Mouse (Mus musculus): ENCODE data around the gene Csf1. TPM values are rescaled to one million over a fixed set of nuclear protein-coding genes. Genes with fewer than 3 reads are reported as not detected.
"Not testable (repeated sequence)": the region's sequence is repeated elsewhere in the genome, so short reads cannot be mapped to it uniquely, and the experiment has no call there.

The Csf1 gene
- polyA plus RNA-seq, 1 experiment from 2014 or later, result 7.0 TPM

DNA sequence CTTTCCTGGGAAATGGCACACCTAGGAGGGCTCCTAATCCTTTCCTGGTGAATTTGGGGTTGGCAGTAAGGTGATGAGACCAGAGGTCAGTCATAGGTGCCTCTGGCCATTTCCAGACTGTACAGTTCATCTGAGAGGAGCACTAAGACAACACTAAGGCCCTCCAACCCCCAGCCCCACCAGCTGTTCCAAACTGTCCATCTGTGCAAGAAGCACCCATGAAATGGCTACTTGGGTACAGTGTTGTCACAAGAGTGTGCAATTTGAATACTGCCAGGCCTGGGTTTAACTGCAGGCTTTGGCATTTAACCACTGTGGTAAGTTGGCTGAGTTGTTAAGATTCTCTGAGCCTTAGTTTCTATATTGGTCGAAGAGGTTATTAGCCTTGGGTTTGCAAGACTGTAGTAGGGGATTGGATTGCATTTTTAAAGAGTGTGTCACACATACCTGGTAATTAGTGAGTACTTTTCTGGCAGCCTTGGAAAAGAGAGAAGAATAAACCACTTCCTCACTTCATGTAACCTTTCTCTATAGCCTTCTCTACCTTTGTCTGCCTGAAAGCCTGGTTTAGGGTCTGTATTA lies 22.6 kb downstream of the Csf1 start:
- Histone ChIP-seq H3K36me3 (ENCODE audit: control insufficient read depth, insufficient read depth, low read length) (peaks cover 2% of the 10 kb centered on the region; the same call in 1 of the 2 replicates), H3K4me2 (ENCODE audit: low read length) (no peak overlapping the region), H3K27me3 (replicated peaks; ENCODE audit: control insufficient read depth, insufficient read depth, low read length) (no peaks in the 10 kb centered on the region), H3K27ac (ENCODE audit: low read depth, low read length) (no peak overlapping the region), H3K4me3 (ENCODE audit: low read depth, low read length) (no peak overlapping the region), H3K4me1 (ENCODE audit: control insufficient read depth, insufficient read depth, low read length) (peaks cover 19% of the 10 kb centered on the region), H3K9ac (ENCODE audit: low read length) (no peak overlapping the region), H3K9me3 (replicated peaks; ENCODE audit: control insufficient read depth, low read length) (no peaks in the 10 kb centered on the region)
- 77% methylated on average over 1 of the region's 1 CpGs for WGBS
- DNase-seq (ENCODE audit: low spot score) (no peak), ATAC-seq (no peak)

DNA sequence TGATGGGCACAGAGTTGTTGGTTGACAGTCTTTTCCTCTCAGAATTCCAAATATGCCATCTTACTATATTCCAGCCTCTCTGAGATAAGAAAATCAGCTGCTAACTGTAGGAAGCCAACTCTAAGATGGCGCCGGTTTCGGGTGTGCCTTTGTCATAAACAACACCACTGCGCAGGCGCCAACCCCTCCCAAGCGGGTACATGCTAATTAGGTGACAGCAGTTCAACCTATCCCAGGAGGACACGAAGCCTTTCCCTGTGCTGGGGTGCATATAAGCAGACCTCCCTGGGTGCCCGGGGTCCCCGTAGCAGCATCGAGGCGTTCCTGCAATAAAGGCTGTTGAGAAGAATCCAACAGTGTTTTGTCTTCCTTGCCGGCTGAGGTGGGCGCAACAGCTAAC lies 24.6 kb downstream of the Csf1 start:
- not testable (repeated sequence) for H3K9me3 ChIP-seq (replicated peaks; ENCODE audit: control insufficient read depth, low read length); H3K27me3 ChIP-seq (replicated peaks; ENCODE audit: control insufficient read depth, insufficient read depth, low read length); ATAC-seq; H3K27ac ChIP-seq (ENCODE audit: low read depth, low read length); DNase-seq (ENCODE audit: low spot score); H3K36me3 ChIP-seq (ENCODE audit: control insufficient read depth, insufficient read depth, low read length); H3K4me2 ChIP-seq (ENCODE audit: low read length); H3K9ac ChIP-seq (ENCODE audit: low read length); H3K4me3 ChIP-seq (ENCODE audit: low read depth, low read length)
- whole genome bisulfite sequencing, result 91% methylated on average over 13 of the region's 13 CpGs
- H3K4me1 ChIP-seq (ENCODE audit: control insufficient read depth, insufficient read depth, low read length), result peaks cover 10% of the 10 kb centered on the region

DNA sequence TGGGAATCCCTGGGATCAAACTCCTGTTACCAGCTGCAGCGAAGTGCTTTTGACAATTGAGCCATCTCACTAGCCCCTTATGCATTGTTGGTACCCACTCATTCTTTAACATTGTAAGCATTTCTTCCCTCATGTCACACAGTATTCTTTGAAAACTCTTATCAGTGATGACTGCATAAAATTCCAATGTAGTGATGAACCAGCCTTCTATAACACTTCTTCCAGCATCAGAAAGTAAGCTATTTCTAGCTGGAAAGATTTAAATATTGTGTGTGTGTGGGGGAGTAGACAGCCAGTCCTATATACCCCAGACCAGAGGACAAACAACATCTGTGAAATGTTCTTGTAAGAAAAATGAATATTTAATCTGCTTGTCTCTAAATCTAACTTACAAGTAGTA lies 26.9 kb downstream of the Csf1 start:
- WGBS, result 89% methylated on average over 1 of the region's 1 CpGs
- Histone ChIP-seq H3K27me3 (replicated peaks; ENCODE audit: control insufficient read depth, insufficient read depth, low read length) (no peaks in the 10 kb centered on the region), H3K9ac (ENCODE audit: low read length) (no peak overlapping the region), H3K36me3 (ENCODE audit: control insufficient read depth, insufficient read depth, low read length) (no peaks in the 10 kb centered on the region), H3K27ac (ENCODE audit: low read depth, low read length) (no peak overlapping the region), H3K4me2 (ENCODE audit: low read length) (no peak overlapping the region), H3K9me3 (replicated peaks; ENCODE audit: control insufficient read depth, low read length) (no peaks in the 10 kb centered on the region), H3K4me1 (ENCODE audit: control insufficient read depth, insufficient read depth, low read length) (no peaks in the 10 kb centered on the region), H3K4me3 (ENCODE audit: low read depth, low read length) (no peak overlapping the region)
- ATAC-seq (no peak), DNase-seq (ENCODE audit: low spot score) (no peak)

DNA sequence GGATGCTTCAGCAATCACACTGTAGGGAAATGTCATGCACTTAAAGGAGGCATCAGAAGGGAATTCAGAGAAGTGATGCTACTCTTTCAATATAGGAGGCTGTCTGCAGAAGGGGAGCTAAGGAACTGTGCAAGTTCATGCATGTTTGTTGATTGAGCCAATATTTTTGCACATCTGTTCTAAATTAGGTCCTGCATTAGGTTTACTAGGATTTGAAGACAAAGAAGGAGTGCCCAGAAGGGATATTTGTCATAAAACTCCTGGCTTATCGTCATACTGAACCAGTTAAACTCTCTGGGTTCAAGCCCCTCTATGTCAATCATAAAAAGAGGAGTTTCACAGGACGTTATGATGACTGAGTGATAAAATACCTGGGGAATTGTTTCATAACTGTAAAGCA lies 30.0 kb downstream of the Csf1 start:
- Histone ChIP-seq H3K4me3 (ENCODE audit: low read depth, low read length) (no peak overlapping the region), H3K27ac (ENCODE audit: low read depth, low read length) (no peak overlapping the region), H3K36me3 (ENCODE audit: control insufficient read depth, insufficient read depth, low read length) (no peaks in the 10 kb centered on the region), H3K4me2 (ENCODE audit: low read length) (no peak overlapping the region), H3K9me3 (replicated peaks; ENCODE audit: control insufficient read depth, low read length) (no peaks in the 10 kb centered on the region), H3K27me3 (replicated peaks; ENCODE audit: control insufficient read depth, insufficient read depth, low read length) (no peaks in the 10 kb centered on the region), H3K9ac (ENCODE audit: low read length) (no peak overlapping the region), H3K4me1 (ENCODE audit: control insufficient read depth, insufficient read depth, low read length) (no peaks in the 10 kb centered on the region)
- WGBS, result 83% methylated on average over 2 of the region's 2 CpGs
- DNase-seq (ENCODE audit: low spot score) (no peak), ATAC-seq (no peak)

DNA sequence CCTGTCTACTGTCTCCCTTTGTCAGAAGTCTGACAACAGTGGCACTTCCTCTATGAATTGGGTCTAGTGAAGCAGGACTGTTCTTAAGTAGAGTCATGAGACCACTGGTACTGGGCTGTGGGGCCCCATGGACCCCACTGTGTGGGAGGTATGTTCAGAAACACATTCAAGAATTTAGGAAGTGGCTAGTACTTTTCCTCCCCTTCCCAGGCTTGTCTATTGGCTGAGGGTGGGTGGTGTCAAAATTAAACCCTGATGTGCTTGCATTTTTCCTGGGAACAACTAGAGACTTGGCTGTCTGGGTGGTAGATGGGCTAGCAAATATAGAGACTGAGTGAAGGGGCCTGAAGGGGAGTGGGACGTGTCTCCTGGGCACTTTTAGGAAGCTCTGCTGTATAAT lies 31.8 kb downstream of the Csf1 start:
- WGBS, result 96% methylated on average over 1 of the region's 1 CpGs
- no peaks in the 10 kb centered on the region for H3K36me3 ChIP-seq (ENCODE audit: control insufficient read depth, insufficient read depth, low read length)
- no peak overlapping the region for H3K4me3 ChIP-seq (ENCODE audit: low read depth, low read length)
- H3K9ac ChIP-seq (ENCODE audit: low read length), result no peak overlapping the region
- DNase-seq (ENCODE audit: low spot score) (no peak), ATAC-seq (no peak)
- H3K27me3 ChIP-seq (replicated peaks; ENCODE audit: control insufficient read depth, insufficient read depth, low read length), result no peaks in the 10 kb centered on the region
- no peak overlapping the region for H3K4me2 ChIP-seq (ENCODE audit: low read length)
- no peaks in the 10 kb centered on the region for H3K4me1 ChIP-seq (ENCODE audit: control insufficient read depth, insufficient read depth, low read length)
- H3K27ac ChIP-seq (ENCODE audit: low read depth, low read length), result no peak overlapping the region
- H3K9me3 ChIP-seq (replicated peaks; ENCODE audit: control insufficient read depth, low read length), result no peaks in the 10 kb centered on the region

DNA sequence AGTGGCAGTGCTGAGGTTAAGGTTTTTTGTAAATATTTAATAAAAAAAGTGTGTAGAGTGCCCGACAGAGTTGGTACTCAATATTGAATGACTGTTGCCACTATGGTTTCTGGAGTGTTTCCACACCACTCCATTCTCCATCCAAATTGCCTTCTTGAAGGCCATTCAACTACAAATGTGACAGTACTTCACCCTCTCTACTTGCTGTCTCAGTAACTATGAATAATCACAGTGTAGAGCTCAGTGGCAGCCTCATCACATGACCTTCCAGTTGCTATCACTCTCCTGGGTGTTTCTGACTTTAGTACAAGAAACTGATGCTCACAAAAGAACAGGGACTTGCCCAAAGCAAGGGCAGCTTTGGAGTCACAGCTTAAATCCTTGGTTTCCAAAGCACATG lies 44.3 kb downstream of the Csf1 start:
- Histone ChIP-seq H3K9ac (ENCODE audit: low read length) (no peak overlapping the region), H3K27ac (ENCODE audit: low read depth, low read length) (no peak overlapping the region), H3K9me3 (replicated peaks; ENCODE audit: control insufficient read depth, low read length) (no peaks in the 10 kb centered on the region), H3K27me3 (replicated peaks; ENCODE audit: control insufficient read depth, insufficient read depth, low read length) (no peaks in the 10 kb centered on the region), H3K36me3 (ENCODE audit: control insufficient read depth, insufficient read depth, low read length) (no peaks in the 10 kb centered on the region), H3K4me1 (ENCODE audit: control insufficient read depth, insufficient read depth, low read length) (no peaks in the 10 kb centered on the region), H3K4me3 (ENCODE audit: low read depth, low read length) (no peak overlapping the region), H3K4me2 (ENCODE audit: low read length) (no peak overlapping the region)
- WGBS, result 81% methylated on average over 1 of the region's 1 CpGs
- ATAC-seq (no peak), DNase-seq (ENCODE audit: low spot score) (no peak)

DNA sequence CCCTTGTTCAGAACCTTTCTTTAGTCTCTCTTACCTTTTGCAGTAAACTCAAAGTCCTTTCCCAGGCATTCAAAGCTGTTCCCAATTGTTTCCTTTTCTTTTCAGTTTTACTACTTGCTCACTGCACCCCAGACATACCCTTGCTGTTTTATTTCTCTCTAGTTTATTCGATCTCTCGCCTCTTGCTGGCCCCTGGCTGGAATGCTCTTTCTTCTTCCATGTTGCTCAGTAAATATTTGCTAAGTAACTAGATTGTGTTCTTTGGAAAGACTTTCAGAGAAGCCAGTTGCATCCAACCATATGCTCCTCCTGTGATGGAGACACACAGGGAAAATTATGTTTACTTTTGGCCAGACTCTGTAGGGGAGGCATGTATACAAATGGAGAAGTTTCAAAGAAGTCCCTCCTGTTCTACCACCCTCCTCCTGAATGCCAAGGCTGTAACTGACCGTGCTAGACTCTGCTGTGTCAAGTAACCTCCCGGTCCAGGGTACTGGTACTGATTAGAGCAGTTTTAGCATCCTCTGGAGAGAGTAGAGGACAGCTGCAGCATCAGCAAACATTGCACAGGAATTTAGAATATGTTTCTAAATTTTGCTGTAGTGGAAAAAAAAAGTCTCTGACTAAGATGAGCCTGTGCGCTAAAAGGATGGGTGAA lies 45.9 kb downstream of the Csf1 start:
- Histone ChIP-seq H3K4me3 (ENCODE audit: low read depth, low read length) (no peak overlapping the region), H3K4me2 (ENCODE audit: low read length) (no peak overlapping the region), H3K36me3 (ENCODE audit: control insufficient read depth, insufficient read depth, low read length) (no peaks in the 10 kb centered on the region), H3K4me1 (ENCODE audit: control insufficient read depth, insufficient read depth, low read length) (no peaks in the 10 kb centered on the region), H3K9me3 (replicated peaks; ENCODE audit: control insufficient read depth, low read length) (no peaks in the 10 kb centered on the region), H3K27ac (ENCODE audit: low read depth, low read length) (no peak overlapping the region), H3K9ac (ENCODE audit: low read length) (no peak overlapping the region), H3K27me3 (replicated peaks; ENCODE audit: control insufficient read depth, insufficient read depth, low read length) (no peaks in the 10 kb centered on the region)
- 80% methylated on average over 5 of the region's 5 CpGs for WGBS
- ATAC-seq (no peak), DNase-seq (ENCODE audit: low spot score) (no peak)

DNA sequence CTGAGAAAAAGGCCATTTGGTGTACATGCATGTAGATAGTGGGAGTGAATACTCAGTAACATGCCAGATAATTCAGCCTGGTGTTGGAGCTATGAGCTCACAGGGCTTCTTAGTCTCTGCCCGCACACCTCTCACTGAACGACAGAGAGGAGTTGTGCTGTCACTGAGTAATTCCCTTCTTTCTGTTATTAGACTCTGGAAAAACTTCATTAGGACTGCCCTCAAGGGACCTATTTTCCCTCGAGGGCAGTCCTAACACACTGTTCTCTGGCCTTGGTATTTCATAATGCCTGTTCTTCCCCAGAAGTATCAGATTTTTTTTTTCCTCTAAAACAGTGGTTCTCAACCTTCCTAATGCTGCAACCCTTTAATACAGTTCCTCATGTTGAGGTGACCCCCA lies 48.2 kb downstream of the Csf1 start:
- no peak for DNase-seq (ENCODE audit: low spot score)
- 61% methylated on average over 3 of the region's 3 CpGs for WGBS
- no peak for ATAC-seq
- H3K4me3 ChIP-seq (ENCODE audit: low read depth, low read length), result no peak overlapping the region
- H3K27me3 ChIP-seq (replicated peaks; ENCODE audit: control insufficient read depth, insufficient read depth, low read length), result no peaks in the 10 kb centered on the region
- no peaks in the 10 kb centered on the region for H3K4me1 ChIP-seq (ENCODE audit: control insufficient read depth, insufficient read depth, low read length)
- no peak overlapping the region for H3K27ac ChIP-seq (ENCODE audit: low read depth, low read length)
- no peaks in the 10 kb centered on the region for H3K9me3 ChIP-seq (replicated peaks; ENCODE audit: control insufficient read depth, low read length)
- H3K36me3 ChIP-seq (ENCODE audit: control insufficient read depth, insufficient read depth, low read length), result no peaks in the 10 kb centered on the region
- H3K9ac ChIP-seq (ENCODE audit: low read length), result no peak overlapping the region
- H3K4me2 ChIP-seq (ENCODE audit: low read length), result no peak overlapping the region

DNA sequence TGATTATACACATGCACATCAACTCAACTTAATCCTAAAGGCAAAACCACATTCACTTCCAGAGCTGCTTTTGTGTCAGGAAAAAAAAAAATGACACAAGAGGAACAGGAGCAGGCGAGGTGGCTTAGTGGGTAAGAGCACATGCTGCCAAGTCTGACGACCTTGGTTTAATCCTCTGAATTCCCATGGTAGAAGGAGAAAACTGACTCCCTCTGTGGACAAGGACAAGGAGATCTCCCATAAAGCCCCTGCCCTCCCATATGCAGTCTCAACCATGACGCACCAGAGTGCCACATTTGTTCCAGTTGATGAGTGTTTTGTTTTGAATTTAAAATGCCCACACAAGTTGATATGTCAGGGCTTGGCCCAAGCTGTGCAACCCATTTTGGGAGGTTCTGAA lies 51.1 kb downstream of the Csf1 start:
- H3K4me3 ChIP-seq (ENCODE audit: low read depth, low read length), result no peak overlapping the region
- DNase-seq (ENCODE audit: low spot score) (no peak), ATAC-seq (no peak)
- no peaks in the 10 kb centered on the region for H3K9me3 ChIP-seq (replicated peaks; ENCODE audit: control insufficient read depth, low read length)
- no peak overlapping the region for H3K9ac ChIP-seq (ENCODE audit: low read length)
- H3K27ac ChIP-seq (ENCODE audit: low read depth, low read length), result no peak overlapping the region
- H3K4me2 ChIP-seq (ENCODE audit: low read length), result no peak overlapping the region
- H3K4me1 ChIP-seq (ENCODE audit: control insufficient read depth, insufficient read depth, low read length), result no peaks in the 10 kb centered on the region
- no peaks in the 10 kb centered on the region for H3K36me3 ChIP-seq (ENCODE audit: control insufficient read depth, insufficient read depth, low read length)
- H3K27me3 ChIP-seq (replicated peaks; ENCODE audit: control insufficient read depth, insufficient read depth, low read length), result no peaks in the 10 kb centered on the region
- 26% methylated on average over 3 of the region's 3 CpGs for WGBS
